In genomic region chr5:52911286-52911870, GRCm38 (mm10) we compare ENCODE assay signal across 12 mouse cellular contexts.
"Had no signal": no experiment of that assay in that cellular context is flagged by ENCODE, and none has a peak within 500 bp of the region (broad histone marks: within the 10 kb centered on the region; RNA-seq: fewer than 3 reads in every experiment).

No protein-coding gene starts in this region.

- H3K9ac ChIP-seq: lung, embryonic 14.5 days; midbrain, embryonic 12.5 days; midbrain, embryonic 15.5 days; neural tube, embryonic 12.5 days had no signal

- H3K36me3 ChIP-seq: midbrain, embryonic 10.5 days; midbrain, embryonic 12.5 days; midbrain, embryonic 15.5 days; neural tube, embryonic 12.5 days had no signal

- H3K27me3 ChIP-seq: midbrain, embryonic 12.5 days; midbrain, embryonic 15.5 days; neural tube, embryonic 12.5 days had no signal

- H3K27ac ChIP-seq: midbrain, embryonic 10.5 days; midbrain, embryonic 12.5 days; midbrain, embryonic 15.5 days; neural tube, embryonic 12.5 days had no signal

- H3K4me1 ChIP-seq: midbrain, embryonic 12.5 days; neural tube, embryonic 12.5 days had no signal

- H3K4me3 ChIP-seq: midbrain, embryonic 12.5 days; midbrain, embryonic 15.5 days; neural tube, embryonic 12.5 days had no signal

- H3K9me3 ChIP-seq: midbrain, embryonic 10.5 days; midbrain, embryonic 12.5 days; midbrain, embryonic 15.5 days; neural tube, embryonic 12.5 days had no signal

- DNase-seq: lung, adult 18-20 months; lung, embryonic 14.5 days; lung, postnatal 10 days; lung, postnatal 4 days; right cerebral cortex, postnatal 14 days; thymus, adult 2 months; thymus, postnatal 25 days; thymus, postnatal 4 days had no signal

- ATAC-seq: midbrain, embryonic 15.5 days had no signal
